Mouse (Mus musculus): ENCODE results near the gene H2-Q4.
"Not testable (repeated sequence)": the region's sequence is repeated elsewhere in the genome, so short reads cannot be mapped to it uniquely, and the experiment has no call there.

H2-Q4 gene

GRCm38 (mm10) chr17:35379369-35379728 lies at the start of gene H2-Q4:
H2-Q4 (plus strand) TSS chr17:35379617.
- DNase-seq (ENCODE audit: low read depth in 1 of 2, low spot score in 2 of 2), result peak; percentile 95 to 97

- DNase-seq (ENCODE audit: low read depth in 1 of 2, low spot score in 2 of 2), result not testable (repeated sequence)
Measured at GRCm38 (mm10) chr17:35329714-35330113, 49.7 kb upstream of the H2-Q4 start.

GRCm38 (mm10) chr17:35331546-35331945 lies 47.9 kb upstream of the H2-Q4 start:
- not testable (repeated sequence) for DNase-seq (ENCODE audit: low read depth in 1 of 2, low spot score in 2 of 2)

GRCm38 (mm10) chr17:35342071-35342671 lies 37.2 kb upstream of the H2-Q4 start, which contains the start of gene H2-Q2:
H2-Q2 (plus strand) TSS chr17:35342242.
- no peak for DNase-seq (ENCODE audit: low read depth in 1 of 2, low spot score in 2 of 2)

GRCm38 (mm10) chr17:35342711-35343476 lies 36.5 kb upstream of the H2-Q4 start:
- DNase-seq (ENCODE audit: low read depth in 1 of 2, low spot score in 2 of 2), result no peak

GRCm38 (mm10) chr17:35347659-35348058 lies 31.8 kb upstream of the H2-Q4 start:
- not testable (repeated sequence) for DNase-seq (ENCODE audit: low read depth in 1 of 2, low spot score in 2 of 2)

GRCm38 (mm10) chr17:35353275-35353674 lies 26.1 kb upstream of the H2-Q4 start:
- not testable (repeated sequence) for DNase-seq (ENCODE audit: low read depth in 1 of 2, low spot score in 2 of 2)

GRCm38 (mm10) chr17:35354071-35354470 lies 25.3 kb upstream of the H2-Q4 start:
- DNase-seq (ENCODE audit: low read depth in 1 of 2, low spot score in 2 of 2), result no peak

GRCm38 (mm10) chr17:35357086-35357485 lies 22.3 kb upstream of the H2-Q4 start:
- DNase-seq (ENCODE audit: low read depth in 1 of 2, low spot score in 2 of 2), result no peak

GRCm38 (mm10) chr17:35358763-35359469 lies 20.5 kb upstream of the H2-Q4 start:
- no peak for DNase-seq (ENCODE audit: low read depth in 1 of 2, low spot score in 2 of 2)

- DNase-seq (ENCODE audit: low read depth in 1 of 2, low spot score in 2 of 2), result no peak
Measured at GRCm38 (mm10) chr17:35359470-35359862, 20.0 kb upstream of the H2-Q4 start.

GRCm38 (mm10) chr17:35379729-35380451 lies 473 bp downstream of the H2-Q4 start:
- DNase-seq (ENCODE audit: low read depth in 1 of 2, low spot score in 2 of 2), result no peak

- DNase-seq (ENCODE audit: low read depth in 1 of 2, low spot score in 2 of 2), result not testable (repeated sequence)
Measured at GRCm38 (mm10) chr17:35389796-35390195, 10.4 kb downstream of the H2-Q4 start.

GRCm38 (mm10) chr17:35392671-35393070 lies 13.3 kb downstream of the H2-Q4 start:
- not testable (repeated sequence) for DNase-seq (ENCODE audit: low read depth in 1 of 2, low spot score in 2 of 2)

GRCm38 (mm10) chr17:35393864-35394800 lies 14.7 kb downstream of the H2-Q4 start:
- peak in 1 of 2 experiments; percentile 43 for DNase-seq (ENCODE audit: low read depth in 1 of 2, low spot score in 2 of 2)

- not testable (repeated sequence) for DNase-seq (ENCODE audit: low read depth in 1 of 2, low spot score in 2 of 2)
Measured at GRCm38 (mm10) chr17:35396956-35397355, 17.5 kb downstream of the H2-Q4 start.

GRCm38 (mm10) chr17:35413057-35413456 lies 33.6 kb downstream of the H2-Q4 start:
- not testable (repeated sequence) for DNase-seq (ENCODE audit: low read depth in 1 of 2, low spot score in 2 of 2)

GRCm38 (mm10) chr17:35415273-35416129 lies 36.1 kb downstream of the H2-Q4 start:
- DNase-seq (ENCODE audit: low read depth in 1 of 2, low spot score in 2 of 2), result not testable (repeated sequence)

GRCm38 (mm10) chr17:35418772-35419171 lies 39.4 kb downstream of the H2-Q4 start:
- no peak for DNase-seq (ENCODE audit: low read depth in 1 of 2, low spot score in 2 of 2)

Data from monocyte, adult 2 months (primary cell).